Mouse (Mus musculus) duodenum, adult 2 months (tissue): ENCODE measurements around the gene Smpx. TPM values are rescaled to one million over a fixed set of nuclear protein-coding genes. Genes with fewer than 3 reads are reported as not detected.

Experiments used
- polyA plus RNA-seq: library from polyadenylated mRNA; depleted of rRNA; stranded (reverse); fragments of >200 nt; gene quantifications from 2 replicates; pipeline ENCODE4 v1.2.3, GENCODE M21; 2012; ENCODE audit warnings: low replicate concordance; rRNA removed

Gene Smpx
- 0.09 and 0.54 TPM in 2 replicates for polyA plus RNA-seq

GRCm38 (mm10) chrX:157698862-157699261 is at the start of gene Smpx:
Gene Smpx, plus strand, starts transcription at chrX:157698910.

Other genes starting within 250 kb of the Smpx start
- 4.8 and 8.5 TPM in 2 replicates for gene Sms, start 206.6 kb upstream of the Smpx start, polyA plus RNA-seq
- not detected in 2 replicates for gene Yy2, start 129.9 kb upstream of the Smpx start, polyA plus RNA-seq
- gene Mbtps2, start 100.2 kb upstream of the Smpx start, polyA plus RNA-seq, result 0.40 and 1.7 TPM in 2 replicates
- not detected in 2 replicates for gene Klhl34, start 119.5 kb downstream of the Smpx start, polyA plus RNA-seq